Mouse (Mus musculus): ENCODE measurements around the gene Dpep3. TPM values are rescaled to one million over a fixed set of nuclear protein-coding genes. Genes with fewer than 3 reads are reported as not detected.

Gene Dpep3
- not detected for polyA plus RNA-seq (2017; shearing (Covaris generic))

GRCm38 (mm10) chr8:105979325-105979724, at the start of gene Dpep3:
Dpep3 (minus strand) TSS chr8:105979429.

DNA sequence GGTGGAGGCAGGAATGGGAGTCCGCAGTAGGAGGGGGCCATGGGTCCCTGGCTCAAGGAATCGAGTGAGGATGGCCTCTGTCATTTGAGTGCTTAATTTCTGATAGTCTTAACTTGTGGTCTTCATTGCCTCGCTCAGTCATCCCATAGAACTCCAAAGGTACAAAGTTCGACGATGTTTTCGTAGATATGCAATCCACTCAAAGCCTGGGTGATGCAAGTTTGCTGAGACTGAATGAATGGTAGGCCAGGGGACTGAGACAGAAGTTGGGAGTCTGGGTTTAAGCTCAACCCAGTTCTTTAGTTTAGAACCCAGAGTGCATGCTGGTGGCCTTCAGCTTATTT, 32.4 kb upstream of the Dpep3 start, which contains the start of gene Ddx28:
Ddx28 (minus strand) TSS at position 240 of the 344 bp plus-strand sequence.

GRCm38 (mm10) chr8:106005875-106006274, 26.6 kb upstream of the Dpep3 start, which contains the start of gene Dpep2nb:
Dpep2nb (minus strand) TSS chr8:106005975.

GRCm38 (mm10) chr8:105990856-105991387, 11.7 kb upstream of the Dpep3 start, which contains the start of gene Dus2:
Dus2 (plus strand) TSS chr8:105991337.

DNA sequence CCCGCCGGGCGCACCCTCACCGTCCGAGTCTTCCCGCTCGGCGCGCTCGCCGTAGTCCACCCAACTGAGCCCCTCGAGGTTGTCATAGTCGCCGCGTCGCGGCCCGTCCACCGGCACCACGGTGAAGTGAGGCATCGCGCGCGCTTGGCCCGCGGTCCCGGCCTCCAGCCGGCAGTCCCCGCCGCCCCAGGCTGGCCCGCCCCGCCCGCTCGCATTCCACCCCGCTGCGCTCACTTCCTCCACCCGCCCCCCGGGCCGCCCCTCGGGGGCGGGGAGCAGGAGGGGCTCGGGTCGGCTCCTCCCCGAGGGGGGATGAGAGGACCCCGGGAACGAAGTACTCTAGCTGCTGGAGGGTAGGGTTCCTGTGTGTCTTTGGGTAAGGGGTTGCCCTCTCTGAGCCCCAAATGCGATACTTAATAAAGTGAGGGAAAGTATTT, 13.3 kb downstream of the Dpep3 start, which contains the start of gene Slc12a4:
Slc12a4 (minus strand) TSS at position 193 of the 437 bp plus-strand sequence.

GRCm38 (mm10) chr8:105943321-105943739, 35.9 kb downstream of the Dpep3 start, which contains the start of gene Lcat:
Lcat (minus strand) TSS chr8:105943382.

GRCm38 (mm10) chr8:105938306-105938669, 40.9 kb downstream of the Dpep3 start, which contains the start of gene Psmb10:
Psmb10 (minus strand) TSS chr8:105938444.

DNA sequence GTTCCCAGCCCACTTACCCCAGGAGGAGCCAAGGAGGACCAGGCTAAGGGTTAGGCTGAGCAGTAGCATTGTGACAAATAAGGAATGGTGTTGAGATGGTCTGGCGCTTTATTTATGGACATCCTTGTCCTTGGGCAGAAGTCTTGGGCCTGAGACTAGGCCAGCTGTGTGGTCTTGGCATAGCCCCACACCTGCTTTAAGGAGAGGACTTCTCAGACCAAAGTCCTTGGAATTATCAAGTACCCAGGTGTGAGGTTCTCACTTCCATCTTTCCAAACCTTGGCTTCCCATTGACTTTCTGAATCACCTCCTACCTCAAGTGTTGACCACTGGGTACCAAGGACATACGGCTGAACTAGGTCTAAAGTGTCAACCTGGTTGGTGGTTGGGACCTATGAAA, 45.5 kb downstream of the Dpep3 start, which contains the start of gene Ctrl:
Ctrl (minus strand) TSS at position 101 of the 400 bp plus-strand sequence.

Other genes with a start within 250 kb of the Dpep3 start
- gene Gfod2, start 220.8 kb downstream of the Dpep3 start, polyA plus RNA-seq (2017; shearing (Covaris generic)), result 1 to 10 TPM; 6.5 to 7.5 TPM
- gene Ranbp10, start 152.1 kb downstream of the Dpep3 start, polyA plus RNA-seq (2017; shearing (Covaris generic)), result 10 to 100 TPM; 19.4 to 27.8 TPM
- 1 to 10 TPM; 1.1 to 1.7 TPM for gene Tsnaxip1, start 151.7 kb downstream of the Dpep3 start, polyA plus RNA-seq (2017; shearing (Covaris generic))
- 10 to 100 TPM; 15.3 to 15.7 TPM for gene Cenpt, start 126.2 kb downstream of the Dpep3 start, polyA plus RNA-seq (2017; shearing (Covaris generic))
- gene Thap11, start 124.3 kb downstream of the Dpep3 start, polyA plus RNA-seq (2017; shearing (Covaris generic)), result 10 to 100 TPM; 30.3 to 37.3 TPM
- gene Nutf2, start 118.8 kb downstream of the Dpep3 start, polyA plus RNA-seq (2017; shearing (Covaris generic)), result 10 to 100 TPM in 1 of 2 experiments, 1 to 10 TPM in 1; 9.7 to 15.3 TPM
- gene Edc4, start 98.5 kb downstream of the Dpep3 start, polyA plus RNA-seq (2017; shearing (Covaris generic)), result 10 to 100 TPM; 74.6 to 95.9 TPM
- gene Nrn1l, start 85.9 kb downstream of the Dpep3 start, polyA plus RNA-seq (2017; shearing (Covaris generic)), result under 1 TPM; 0.86 to 0.94 TPM
- gene Pskh1, start 79.0 kb downstream of the Dpep3 start, polyA plus RNA-seq (2017; shearing (Covaris generic)), result 10 to 100 TPM; 22.7 to 25.5 TPM
- gene Ctrl, start 45.6 kb downstream of the Dpep3 start, polyA plus RNA-seq (2017; shearing (Covaris generic)), result 1 to 10 TPM; 1.9 to 3.6 TPM
- 100 to 1,000 TPM; 357 to 426 TPM for gene Psmb10, start 41.0 kb downstream of the Dpep3 start, polyA plus RNA-seq (2017; shearing (Covaris generic))
- gene Lcat, start 36.0 kb downstream of the Dpep3 start, polyA plus RNA-seq (2017; shearing (Covaris generic)), result under 1 TPM; 0.42 to 0.51 TPM
- gene Slc12a4, start 13.3 kb downstream of the Dpep3 start, polyA plus RNA-seq (2017; shearing (Covaris generic)), result 10 to 100 TPM; 12.3 to 15.7 TPM
- gene Dus2, start 11.9 kb upstream of the Dpep3 start, polyA plus RNA-seq (2017; shearing (Covaris generic)), result 10 to 100 TPM; 24.2 to 34.3 TPM
- gene Dpep2nb, start 26.5 kb upstream of the Dpep3 start, polyA plus RNA-seq (2017; shearing (Covaris generic)), result 1 to 10 TPM in 1 of 2 experiments, not detected in 1; 1.2 TPM
- 10 to 100 TPM; 16.5 to 20.6 TPM for gene Ddx28, start 32.5 kb upstream of the Dpep3 start, polyA plus RNA-seq (2017; shearing (Covaris generic))
- 100 to 1,000 TPM; 125 to 142 TPM for gene Nfatc3, start 79.4 kb upstream of the Dpep3 start, polyA plus RNA-seq (2017; shearing (Covaris generic))
- gene Esrp2, start 157.5 kb upstream of the Dpep3 start, polyA plus RNA-seq (2017; shearing (Covaris generic)), result 1 to 10 TPM; 1.2 to 4.4 TPM
- gene Pla2g15, start 171.0 kb upstream of the Dpep3 start, polyA plus RNA-seq (2017; shearing (Covaris generic)), result 10 to 100 TPM; 10.9 to 12.5 TPM
- 10 to 100 TPM; 31.0 to 47.3 TPM for gene Slc7a6, start 189.4 kb upstream of the Dpep3 start, polyA plus RNA-seq (2017; shearing (Covaris generic))
- 10 to 100 TPM; 59.8 to 71.9 TPM for gene Slc7a6os, start 231.5 kb upstream of the Dpep3 start, polyA plus RNA-seq (2017; shearing (Covaris generic))
- gene Prmt7, start 231.5 kb upstream of the Dpep3 start, polyA plus RNA-seq (2017; shearing (Covaris generic)), result 10 to 100 TPM; 33.6 to 44.7 TPM